Mouse (Mus musculus): ENCODE results near the gene Clcnka. TPM values are rescaled to one million over a fixed set of nuclear protein-coding genes. Genes with fewer than 3 reads are reported as not detected.

The Clcnka gene
- total RNA-seq, 2 experiments from 2014 or later, result not detected

Small RNAs within 50 kb of the gene (microRNA-seq; reads per million reads assigned to microRNA genes)
- 0 reads per million in 2 experiments for gene Gm25690

Other genes with a start within 250 kb of the Clcnka start
- gene Rsg1, start 184.8 kb downstream of the Clcnka start, total RNA-seq (2021), result 1 to 10 TPM; 2.7 to 4.1 TPM
- gene Arhgef19, start 159.2 kb downstream of the Clcnka start, total RNA-seq (2021), result 10 to 100 TPM; 15.5 to 15.9 TPM
- 1 to 10 TPM; 1.3 to 1.7 TPM for gene Epha2, start 97.5 kb downstream of the Clcnka start, total RNA-seq (2021)
- gene Fam131c, start 30.5 kb downstream of the Clcnka start, total RNA-seq (2021), result 1 to 10 TPM; 2.1 to 3.3 TPM
- not detected for gene Clcnkb, start 17.3 kb upstream of the Clcnka start, total RNA-seq (2021)
- not detected for gene Hspb7, start 22.1 kb upstream of the Clcnka start, total RNA-seq (2021)
- 1 to 10 TPM; 4.7 to 5.1 TPM for gene Srarp, start 37.4 kb upstream of the Clcnka start, total RNA-seq (2021)
- 10 to 100 TPM; 34.1 to 34.9 TPM for gene Zbtb17, start 45.9 kb upstream of the Clcnka start, total RNA-seq (2021)
- 10 to 100 TPM; 55.3 to 66.7 TPM for gene Spen, start 139.9 kb upstream of the Clcnka start, total RNA-seq (2021)
- 1 to 10 TPM in 1 of 2 experiments, under 1 TPM in 1; 0.50 to 1.0 TPM for gene Fblim1, start 207.4 kb upstream of the Clcnka start, total RNA-seq (2021)
- under 1 TPM; 0.28 to 0.42 TPM for gene Tmem82, start 219.9 kb upstream of the Clcnka start, total RNA-seq (2021)
- 1 to 10 TPM; 2.6 to 2.9 TPM for gene Slc25a34, start 225.1 kb upstream of the Clcnka start, total RNA-seq (2021)

Measured in layer of hippocampus, postnatal 36 days (tissue).